Comparison of ENCODE assay signal across 17 mouse cellular contexts in genomic region chr4:31168357-31168756, GRCm38 (mm10).
"Had no signal": no experiment of that assay in that cellular context is flagged by ENCODE, and none has a peak within 500 bp of the region (broad histone marks: within the 10 kb centered on the region; RNA-seq: fewer than 3 reads in every experiment).

No protein-coding gene starts in this region.

- H3K36me3 ChIP-seq: lung, embryonic 15.5 days; midbrain, embryonic 13.5 days; midbrain, embryonic 15.5 days; neural tube, embryonic 12.5 days; stomach, embryonic 15.5 days had no signal

- H3K4me1 ChIP-seq: lung, embryonic 15.5 days; megakaryocyte, embryonic 14.5 days; midbrain, embryonic 15.5 days; neural tube, embryonic 12.5 days; stomach, embryonic 15.5 days had no signal

- H3K9ac ChIP-seq: lung, embryonic 15.5 days; midbrain, embryonic 13.5 days; midbrain, embryonic 15.5 days; neural tube, embryonic 12.5 days; stomach, embryonic 15.5 days had no signal

- H3K27ac ChIP-seq: lung, embryonic 15.5 days; macrophage; midbrain, embryonic 15.5 days; neural tube, embryonic 12.5 days; stomach, embryonic 15.5 days; stomach, postnatal 0 days had no signal

- H3K4me2 ChIP-seq: lung, embryonic 15.5 days; midbrain, embryonic 11.5 days; midbrain, embryonic 13.5 days; midbrain, embryonic 15.5 days; neural tube, embryonic 12.5 days; stomach, embryonic 15.5 days had no signal

- DNase-seq: lung, adult 2 months; lung, postnatal 14 days; lung, postnatal 36 days; right cerebral cortex, postnatal 14 days; thymus, adult 2 months; thymus, postnatal 25 days; thymus, postnatal 4 days had no signal

- H3K27me3 ChIP-seq: lung, embryonic 15.5 days; megakaryocyte, embryonic 14.5 days; midbrain, embryonic 13.5 days; midbrain, embryonic 15.5 days; neural tube, embryonic 12.5 days; stomach, embryonic 15.5 days had no signal

- ATAC-seq: lung, postnatal 0 days; midbrain, embryonic 13.5 days; midbrain, embryonic 15.5 days had no signal

- H3K9me3 ChIP-seq: lung, embryonic 15.5 days; megakaryocyte, embryonic 14.5 days; midbrain, embryonic 13.5 days; midbrain, embryonic 15.5 days; neural tube, embryonic 12.5 days; stomach, embryonic 15.5 days had no signal

- H3K4me3 ChIP-seq: lung, embryonic 15.5 days; megakaryocyte, embryonic 14.5 days; midbrain, embryonic 13.5 days; midbrain, embryonic 15.5 days; neural tube, embryonic 12.5 days; stomach, embryonic 15.5 days had no signal
